Mouse (Mus musculus): ENCODE data around the gene Gm20431.

GRCm38 (mm10) chr2:167656629-167657478 is 4.4 kb downstream of the Gm20431 start:
- no peak for TF ChIP-seq POLR2A (IDR thresholded peaks at IDR 0.05; ENCODE audit: extremely low read depth, insufficient read depth, low read length)
- TF ChIP-seq CTCF (IDR thresholded peaks at IDR 0.05; ENCODE audit: extremely low read depth, insufficient read depth, low read length): no peak

All from cortical plate, adult 2 months (tissue).